Mouse (Mus musculus) limb, embryonic 10.5 days (tissue): ENCODE results near the gene Plekhg5. TPM values are rescaled to one million over a fixed set of nuclear protein-coding genes. Genes with fewer than 3 reads are reported as not detected.

Experiments used
- DNase-seq: peaks from one replicate; pipeline ENCODE4 v3.0.0-alpha.2; 2017; ENCODE audit warnings: low spot score
- H3K27ac ChIP-seq: fragments of 300-500 bp; sonication (generic); 2 replicates; pipeline ENCODE4 v1.5.1; 2016; ENCODE audit warnings: mild to moderate bottlenecking
- H3K27me3 ChIP-seq: fragments of 300-500 bp; sonication (generic); 2 replicates; pipeline ENCODE4 v1.6.1; 2016; ENCODE audit warnings: low read depth, mild to moderate bottlenecking; ENCODE audit not compliant: poor library complexity, severe bottlenecking
- H3K36me3 ChIP-seq: fragments of 300-500 bp; sonication (generic); 2 replicates; pipeline ENCODE4 v1.6.1; 2016; ENCODE audit warnings: mild to moderate bottlenecking, moderate library complexity
- H3K4me1 ChIP-seq: fragments of 300-500 bp; sonication (generic); 2 replicates; pipeline ENCODE4 v1.6.1; 2016
- H3K4me3 ChIP-seq: fragments of 300-500 bp; sonication (generic); 2 replicates; pipeline ENCODE4 v1.5.1; 2016; ENCODE audit warnings: mild to moderate bottlenecking, moderate library complexity
- H3K9me3 ChIP-seq: fragments of 300-500 bp; sonication (generic); replicated peaks from 2 replicates; pipeline ENCODE4 v1.6.1; 2016; ENCODE audit warnings: mild to moderate bottlenecking
- WGBS: fragments of 180-500 bp; shearing (Covaris S2); methylation state at CpG from one replicate; pipeline ENCODE4 v1.1.7; 2016; 5-methylcytosine and 5-hydroxymethylcytosine counted together
- polyA plus RNA-seq: library from polyadenylated mRNA; unstranded; fragments of >200 nt; fragmentation: Nextera tagmentation; extraction: Ambion mirVana; gene quantifications from 2 replicates; pipeline ENCODE4 v1.2.1, GENCODE M21; 2016

The Plekhg5 gene
- polyA plus RNA-seq, 1 experiment from 2014 or later = 13.3 TPM

GRCm38 (mm10) chr4:152136876-152137250 is 64.6 kb downstream of the Plekhg5 start:
- WGBS = 92% methylated on average over 2 of the region's 2 CpGs

GRCm38 (mm10) chr4:152138497-152139260 is 66.4 kb downstream of the Plekhg5 start:
- DNase-seq = peak; percentile 94
- peaks cover 15% of the 10 kb centered on the region for H3K4me1 ChIP-seq
- 3% methylated on average over 51 of the region's 51 CpGs for WGBS
- peaks cover 75% of the 10 kb centered on the region for H3K27me3 ChIP-seq
- H3K4me3 ChIP-seq = peak overlapping the region; percentile 46
- no peak overlapping the region for H3K27ac ChIP-seq
- no peaks in the 10 kb centered on the region for H3K9me3 ChIP-seq
- H3K36me3 ChIP-seq = no peaks in the 10 kb centered on the region

More at GRCm38 (mm10) chr4:152136876-152137250, 64.6 kb downstream of the Plekhg5 start:
- Histone ChIP-seq H3K4me1 (peaks cover 26% of the 10 kb centered on the region), H3K27ac (no peak overlapping the region), H3K9me3 (no peaks in the 10 kb centered on the region), H3K4me3 (no peak overlapping the region), H3K27me3 (peaks cover 82% of the 10 kb centered on the region), H3K36me3 (no peaks in the 10 kb centered on the region)
- no peak for DNase-seq

- Histone ChIP-seq H3K36me3 (no peaks in the 10 kb centered on the region), H3K9me3 (no peaks in the 10 kb centered on the region), H3K27me3 (peaks cover 70% of the 10 kb centered on the region), H3K4me1 (peaks cover 15% of the 10 kb centered on the region), H3K27ac (no peak overlapping the region), H3K4me3 (no peak overlapping the region)
- 36% methylated on average over 6 of the region's 6 CpGs for WGBS
- peak; percentile 59 for DNase-seq
Measured at GRCm38 (mm10) chr4:152140441-152140840, 68.1 kb downstream of the Plekhg5 start.

- Histone ChIP-seq H3K36me3 (no peaks in the 10 kb centered on the region), H3K4me1 (peaks cover 17% of the 10 kb centered on the region), H3K27ac (no peak overlapping the region), H3K9me3 (no peaks in the 10 kb centered on the region), H3K4me3 (no peak overlapping the region), H3K27me3 (peaks cover 66% of the 10 kb centered on the region)
- WGBS = 74% methylated on average over 8 of the region's 8 CpGs
- DNase-seq = no peak
Measured at GRCm38 (mm10) chr4:152141521-152142135, 69.3 kb downstream of the Plekhg5 start.

GRCm38 (mm10) chr4:152143632-152144031 is 71.3 kb downstream of the Plekhg5 start:
- no peak for DNase-seq
- WGBS = 28% methylated on average over 1 of the region's 1 CpGs
- Histone ChIP-seq H3K27ac (no peak overlapping the region), H3K27me3 (peaks cover 62% of the 10 kb centered on the region), H3K9me3 (no peaks in the 10 kb centered on the region), H3K36me3 (no peaks in the 10 kb centered on the region), H3K4me3 (no peak overlapping the region), H3K4me1 (peaks cover 12% of the 10 kb centered on the region)

- WGBS = 71% methylated on average over 10 of the region's 10 CpGs
Measured at GRCm38 (mm10) chr4:152145473-152145872, 73.2 kb downstream of the Plekhg5 start.

GRCm38 (mm10) chr4:152146033-152146827 is 73.9 kb downstream of the Plekhg5 start:
- H3K4me3 ChIP-seq = no peak overlapping the region
- no peaks in the 10 kb centered on the region for H3K36me3 ChIP-seq
- no peak for DNase-seq
- peaks cover 74% of the 10 kb centered on the region for H3K27me3 ChIP-seq
- H3K27ac ChIP-seq = no peak overlapping the region
- H3K9me3 ChIP-seq = no peaks in the 10 kb centered on the region
- peaks cover 7% of the 10 kb centered on the region; the same call in 1 of the 2 replicates for H3K4me1 ChIP-seq
- 57% methylated on average over 11 of the region's 11 CpGs for WGBS

More at GRCm38 (mm10) chr4:152145473-152145872, 73.2 kb downstream of the Plekhg5 start:
- no peaks in the 10 kb centered on the region for H3K9me3 ChIP-seq
- no peaks in the 10 kb centered on the region for H3K36me3 ChIP-seq
- no peak overlapping the region for H3K27ac ChIP-seq
- H3K4me3 ChIP-seq = no peak overlapping the region
- peaks cover 74% of the 10 kb centered on the region for H3K27me3 ChIP-seq
- no peak for DNase-seq
- peaks cover 7% of the 10 kb centered on the region; the same call in 1 of the 2 replicates for H3K4me1 ChIP-seq

GRCm38 (mm10) chr4:152150546-152150945 is 78.2 kb downstream of the Plekhg5 start:
- Histone ChIP-seq H3K4me3 (no peak overlapping the region), H3K36me3 (no peaks in the 10 kb centered on the region), H3K27ac (no peak overlapping the region), H3K27me3 (peaks cover 88% of the 10 kb centered on the region), H3K4me1 (peaks cover 25% of the 10 kb centered on the region), H3K9me3 (no peaks in the 10 kb centered on the region)
- 77% methylated on average over 4 of the region's 4 CpGs for WGBS
- DNase-seq = no peak

GRCm38 (mm10) chr4:152151451-152151965 is 79.2 kb downstream of the Plekhg5 start:
- no peaks in the 10 kb centered on the region for H3K9me3 ChIP-seq
- no peaks in the 10 kb centered on the region for H3K36me3 ChIP-seq
- peak overlapping the region; percentile 58 for H3K4me3 ChIP-seq
- DNase-seq = no peak
- peaks cover 19% of the 10 kb centered on the region for H3K4me1 ChIP-seq
- H3K27me3 ChIP-seq = peaks cover 89% of the 10 kb centered on the region
- WGBS = 15% methylated on average over 7 of the region's 7 CpGs
- peak overlapping the region; percentile 32; the same call in 1 of the 2 replicates for H3K27ac ChIP-seq

GRCm38 (mm10) chr4:152151966-152152544 is 79.8 kb downstream of the Plekhg5 start, which contains the start of gene Espn:
Gene Espn, minus strand, starts transcription at chr4:152152371.
- H3K4me3 ChIP-seq = peak within 1 kb of the TSS; percentile 58
- peak within 1 kb of the TSS; percentile 32; the same call in 1 of the 2 replicates for H3K27ac ChIP-seq
- peaks cover 91% of the 10 kb centered on the region for H3K27me3 ChIP-seq
- H3K9me3 ChIP-seq = no peaks in the 10 kb centered on the region
- H3K36me3 ChIP-seq = no peaks in the 10 kb centered on the region
- WGBS = under 1% methylated on average over 57 of the region's 57 CpGs
- peaks cover 19% of the 10 kb centered on the region for H3K4me1 ChIP-seq
- peak; percentile 88 for DNase-seq

GRCm38 (mm10) chr4:152153771-152154177 is 81.5 kb downstream of the Plekhg5 start:
- WGBS = 3% methylated on average over 23 of the region's 23 CpGs
- Histone ChIP-seq H3K36me3 (no peaks in the 10 kb centered on the region), H3K27me3 (peaks cover 97% of the 10 kb centered on the region), H3K9me3 (no peaks in the 10 kb centered on the region), H3K4me3 (peak overlapping the region; percentile 34), H3K27ac (no peak overlapping the region), H3K4me1 (peaks cover 27% of the 10 kb centered on the region)
- peak; percentile 88 for DNase-seq

GRCm38 (mm10) chr4:152155019-152155418 is 82.7 kb downstream of the Plekhg5 start:
- no peak overlapping the region for H3K27ac ChIP-seq
- H3K4me3 ChIP-seq = no peak overlapping the region
- H3K4me1 ChIP-seq = peaks cover 36% of the 10 kb centered on the region
- no peak for DNase-seq
- no peaks in the 10 kb centered on the region for H3K36me3 ChIP-seq
- H3K9me3 ChIP-seq = no peaks in the 10 kb centered on the region
- WGBS = 72% methylated on average over 4 of the region's 4 CpGs
- H3K27me3 ChIP-seq = peaks cover 97% of the 10 kb centered on the region
